Mouse (Mus musculus) lung, embryonic 14.5 days (tissue): Measurements from ENCODE around the gene Rela. TPM values are rescaled to one million over a fixed set of nuclear protein-coding genes. Genes with fewer than 3 reads are reported as not detected.

Experiments
- ATAC-seq: fragments of 200-750 bp; cut with Nextera tagmentation; 2 replicates; pipeline ENCODE4 v1.8.0; 2017; ENCODE audit warnings: mild to moderate bottlenecking, moderate TSS enrichment, moderate library complexity; ENCODE audit not compliant: insufficient read depth
- DNase-seq: peaks from one replicate; pipeline ENCODE4 v3.0.0-alpha.2; 2015
- H3K27ac ChIP-seq: fragments of 300-500 bp; sonication (generic); 2 replicates; pipeline ENCODE4 v1.5.1; 2014; ENCODE audit warnings: low read depth, mild to moderate bottlenecking, moderate library complexity
- H3K27me3 ChIP-seq: fragments of 300-500 bp; sonication (generic); 2 replicates; pipeline ENCODE4 v1.6.1; 2014; ENCODE audit warnings: low read length, control low read depth; ENCODE audit not compliant: insufficient read depth
- H3K36me3 ChIP-seq: fragments of 300-500 bp; sonication (generic); 2 replicates; pipeline ENCODE4 v1.6.1; 2014; ENCODE audit warnings: control low read depth; ENCODE audit not compliant: insufficient read depth
- H3K4me1 ChIP-seq: fragments of 300-500 bp; sonication (generic); 2 replicates; pipeline ENCODE4 v1.6.1; 2014; ENCODE audit warnings: antibody characterized with exemption, control low read depth; ENCODE audit not compliant: insufficient read depth
- H3K4me2 ChIP-seq: fragments of 300-500 bp; sonication (generic); 2 replicates; pipeline ENCODE4 v1.6.1; 2014; ENCODE audit warnings: mild to moderate bottlenecking
- H3K4me3 ChIP-seq: fragments of 300-500 bp; sonication (generic); 2 replicates; pipeline ENCODE4 v1.5.1; 2014; ENCODE audit warnings: low read depth, low read length
- H3K9ac ChIP-seq: fragments of 300-500 bp; sonication (generic); 2 replicates; pipeline ENCODE4 v1.6.1; 2014
- H3K9me3 ChIP-seq: fragments of 300-500 bp; sonication (generic); 2 replicates; pipeline ENCODE4 v1.6.1; 2016; ENCODE audit warnings: low read depth, low read length, control low read depth
- CTCF ChIP-seq: IDR thresholded peaks from 2 replicates; pipeline ENCODE4 v1.5.1; 2016; ENCODE audit warnings: antibody characterized with exemption, low read depth
- whole genome bisulfite sequencing: fragments of 180-500 bp; shearing (Covaris S2); extraction: QIAGEN DNeasy Blood & Tissue Kit; methylation state at CpG from one replicate; pipeline ENCODE4 v1.1.7; 2014; 5-methylcytosine and 5-hydroxymethylcytosine counted together
- polyA plus RNA-seq: library from polyadenylated mRNA; unstranded; fragments of >200 nt; fragmentation: Nextera tagmentation; extraction: Ambion mirVana; gene quantifications from 2 replicates; pipeline ENCODE4 v1.2.1, GENCODE M21; 2014

Rela gene
- polyA plus RNA-seq, 1 experiment from 2014 or later: 52.3 TPM

DNA sequence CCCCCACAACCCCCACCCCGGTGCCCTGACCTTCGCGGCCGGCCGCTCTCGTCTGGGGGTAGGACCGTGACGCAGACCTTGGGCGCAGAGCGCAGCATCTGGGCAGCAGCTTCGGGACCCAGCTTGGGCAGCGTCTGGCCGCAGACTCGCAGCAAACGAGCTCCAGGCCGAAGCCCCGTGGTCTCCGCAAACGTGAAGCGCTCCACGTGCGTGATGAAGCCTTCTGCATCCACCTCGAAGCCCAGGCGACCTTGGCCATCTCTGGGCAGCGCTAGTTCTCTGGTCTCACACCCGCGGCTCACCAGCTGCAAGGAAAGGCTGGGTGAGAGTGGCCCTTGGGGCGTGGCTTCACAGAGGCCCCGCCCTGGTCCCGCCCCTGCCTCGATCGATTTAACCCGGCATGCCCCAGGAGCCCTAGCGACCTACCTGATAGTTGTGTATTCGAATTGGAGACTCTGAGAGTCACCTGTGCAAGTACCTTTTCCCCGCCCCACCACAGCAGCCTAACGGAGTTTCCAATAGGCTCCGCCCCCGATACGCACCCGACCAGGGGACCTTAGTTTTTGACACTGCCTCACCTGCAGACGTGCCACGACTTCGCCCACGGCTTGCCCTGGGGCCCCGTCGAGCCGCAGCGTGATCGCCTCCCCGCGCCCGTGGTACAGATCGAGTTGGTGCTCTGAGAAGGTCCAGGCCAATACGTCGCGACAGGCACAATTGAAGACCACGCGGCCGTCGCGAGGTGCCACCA lies 16.9 kb downstream of the Rela start:
- Histone ChIP-seq H3K9me3 (no peaks in the 10 kb centered on the region), H3K4me2 (peak overlapping the region; percentile 85), H3K27ac (no peak overlapping the region), H3K27me3 (peaks cover 17% of the 10 kb centered on the region), H3K9ac (peak overlapping the region; percentile 46), H3K4me3 (peak overlapping the region; percentile 43), H3K4me1 (0 out of 2 replicates have a peak, but pooled peaks cover 6% of the 10 kb centered on the region), H3K36me3 (peaks cover 60% of the 10 kb centered on the region)
- 9% methylated on average over 62 of the region's 62 CpGs for WGBS
- no peak for TF ChIP-seq CTCF
- DNase-seq (peak; percentile 72), ATAC-seq (peak; percentile 50)

GRCm38 (mm10) chr19:5654720-5655298 lies 17.5 kb downstream of the Rela start:
- Histone ChIP-seq H3K27ac (no peak overlapping the region), H3K27me3 (peaks cover 17% of the 10 kb centered on the region), H3K4me2 (peak overlapping the region; percentile 85), H3K36me3 (peaks cover 64% of the 10 kb centered on the region), H3K4me1 (0 out of 2 replicates have a peak, but pooled peaks cover 5% of the 10 kb centered on the region), H3K9ac (peak overlapping the region; percentile 46), H3K4me3 (peak overlapping the region; percentile 43), H3K9me3 (no peaks in the 10 kb centered on the region)
- ATAC-seq: peak; percentile 26
- peak; percentile 57 for DNase-seq
- no peak for TF ChIP-seq CTCF
- WGBS: 11% methylated on average over 43 of the region's 43 CpGs

DNA sequence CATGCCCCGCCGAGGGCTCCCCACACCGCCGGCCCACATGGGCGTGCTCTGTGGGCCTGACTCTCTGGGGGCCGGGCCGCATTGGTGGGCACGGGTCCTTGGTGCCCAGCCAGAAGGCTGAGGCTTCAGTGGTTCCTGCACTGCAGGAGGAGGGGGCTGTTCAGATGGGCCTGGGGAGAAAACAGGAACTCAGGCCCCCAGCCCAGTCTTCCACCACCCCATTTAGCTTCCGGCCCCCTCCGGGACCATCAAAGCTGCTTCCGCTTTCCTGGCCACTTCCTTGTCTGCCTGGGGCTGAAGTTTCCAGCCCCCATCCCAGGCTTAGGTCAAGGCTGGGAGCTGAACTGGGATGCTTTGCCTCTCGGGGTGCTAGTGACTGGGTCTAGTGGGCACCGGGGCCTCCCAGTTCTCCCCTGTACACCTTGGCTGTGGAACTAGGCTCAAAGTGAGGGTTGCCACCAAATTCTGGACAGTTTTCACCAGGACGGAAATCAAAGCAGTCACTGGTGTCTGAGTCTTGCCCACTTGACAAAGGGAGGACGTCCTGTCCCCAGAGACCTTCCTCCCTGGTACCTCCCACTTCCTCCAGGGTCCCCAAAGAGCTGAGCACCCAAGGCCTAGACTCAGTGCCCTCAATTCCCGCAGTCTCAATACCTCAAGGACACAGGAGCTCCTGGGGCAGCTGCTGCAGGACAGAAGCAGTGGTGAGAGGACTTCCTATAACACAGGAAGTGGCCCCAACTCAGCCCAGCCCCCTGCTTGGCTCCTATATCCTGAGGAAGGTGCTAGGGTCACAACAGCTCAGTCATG lies 23.9 kb downstream of the Rela start:
- peak overlapping the region; percentile 91 for H3K27ac ChIP-seq
- no peaks in the 10 kb centered on the region for H3K27me3 ChIP-seq
- no peak for TF ChIP-seq CTCF
- H3K36me3 ChIP-seq: peaks cover 48% of the 10 kb centered on the region
- H3K9me3 ChIP-seq: no peaks in the 10 kb centered on the region
- peak overlapping the region; percentile 23; the same call in 1 of the 2 replicates for H3K9ac ChIP-seq
- peak overlapping the region; percentile 60 for H3K4me2 ChIP-seq
- peaks cover 5% of the 10 kb centered on the region; the same call in 1 of the 2 replicates for H3K4me1 ChIP-seq
- peak overlapping the region; percentile 26 for H3K4me3 ChIP-seq
- WGBS: 68% methylated on average over 16 of the region's 16 CpGs
- DNase-seq (peak; percentile 53), ATAC-seq (no peak)

DNA sequence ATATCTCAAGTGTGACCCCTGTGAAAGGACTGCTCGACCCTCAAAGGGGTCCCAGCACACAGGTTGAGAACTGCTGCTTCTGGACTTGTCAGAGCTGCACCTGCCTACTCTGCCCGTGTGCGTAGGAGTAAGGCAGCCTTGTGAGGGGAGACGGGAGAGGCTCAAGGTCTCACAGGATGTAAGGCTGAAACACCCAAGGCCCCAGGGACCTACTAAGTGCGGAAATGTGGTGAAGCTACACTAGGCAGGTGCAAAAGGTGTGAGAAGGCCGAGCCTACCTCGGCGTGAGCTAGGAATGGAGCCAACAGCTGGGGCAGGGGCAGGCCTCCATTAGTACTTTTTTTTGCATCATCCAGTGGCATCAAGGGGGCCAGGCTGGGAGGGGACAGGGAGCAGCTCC lies 25.0 kb downstream of the Rela start:
- peak overlapping the region; percentile 60 for H3K4me2 ChIP-seq
- H3K9me3 ChIP-seq: no peaks in the 10 kb centered on the region
- H3K27me3 ChIP-seq: no peaks in the 10 kb centered on the region
- 61% methylated on average over 8 of the region's 8 CpGs for WGBS
- peaks cover 5% of the 10 kb centered on the region; the same call in 1 of the 2 replicates for H3K4me1 ChIP-seq
- H3K4me3 ChIP-seq: peak overlapping the region; percentile 58
- peaks cover 55% of the 10 kb centered on the region for H3K36me3 ChIP-seq
- peak overlapping the region; percentile 91; the same call in 1 of the 2 replicates for H3K27ac ChIP-seq
- ATAC-seq: no peak
- DNase-seq: no peak
- no peak for TF ChIP-seq CTCF
- peak overlapping the region; percentile 60 for H3K9ac ChIP-seq

- WGBS: 1% methylated on average over 32 of the region's 32 CpGs
- ATAC-seq (peak; percentile 95), DNase-seq (peak; percentile 96)
- Histone ChIP-seq H3K36me3 (peaks cover 50% of the 10 kb centered on the region), H3K4me3 (peak within 1 kb of the TSS; percentile 58), H3K27me3 (no peaks in the 10 kb centered on the region), H3K9ac (peak within 1 kb of the TSS; percentile 60), H3K9me3 (no peaks in the 10 kb centered on the region), H3K4me1 (peaks cover 5% of the 10 kb centered on the region; the same call in 1 of the 2 replicates), H3K4me2 (peak within 1 kb of the TSS; percentile 60), H3K27ac (peak within 1 kb of the TSS; percentile 91)
- TF ChIP-seq CTCF: peak; percentile 23; the same call in 1 of the 2 replicates
Observed at GRCm38 (mm10) chr19:5662981-5663913, 26.0 kb downstream of the Rela start, which contains the start of gene Sipa1. TSS of gene Sipa1 (minus strand) at chr19:5663707.

DNA sequence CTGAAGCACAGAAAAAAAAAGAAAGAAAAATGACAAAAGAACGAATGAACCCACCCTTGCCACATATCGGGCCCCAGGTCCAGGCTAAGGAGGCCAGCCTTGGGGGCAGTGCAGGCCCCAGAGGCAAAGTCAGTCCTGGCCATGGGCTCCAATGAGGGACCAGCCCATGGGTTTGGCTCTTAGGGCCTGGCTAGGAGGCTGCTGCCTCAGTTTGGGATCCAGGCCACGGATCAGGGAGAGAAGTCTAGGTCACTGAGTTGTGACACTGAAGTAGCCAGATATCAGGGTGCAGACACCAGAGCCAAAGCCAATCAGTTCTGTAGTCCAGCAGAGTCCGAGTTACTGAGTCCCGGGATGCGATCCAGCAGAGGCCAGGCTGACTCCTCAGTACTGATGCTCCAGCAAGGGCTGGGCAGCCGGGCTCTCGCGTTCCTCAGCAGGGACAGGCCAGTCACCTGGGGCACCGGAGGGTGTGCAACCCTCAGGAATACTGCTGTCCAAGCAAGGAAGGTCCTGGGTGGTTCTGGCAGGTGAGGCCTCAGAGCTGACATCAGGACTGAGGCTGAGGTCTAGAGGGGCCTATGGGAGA lies 27.5 kb downstream of the Rela start:
- Histone ChIP-seq H3K27me3 (no peaks in the 10 kb centered on the region), H3K9me3 (no peaks in the 10 kb centered on the region), H3K4me2 (no peak overlapping the region), H3K4me3 (no peak overlapping the region), H3K36me3 (peaks cover 46% of the 10 kb centered on the region), H3K27ac (no peak overlapping the region), H3K9ac (no peak overlapping the region), H3K4me1 (peaks cover 5% of the 10 kb centered on the region; the same call in 1 of the 2 replicates)
- no peak for DNase-seq
- WGBS: 87% methylated on average over 10 of the region's 10 CpGs
- TF ChIP-seq CTCF: no peak
- ATAC-seq: no peak
